Mouse (Mus musculus) C2C12 (cell line): ENCODE measurements around the gene Uts2r. TPM values are rescaled to one million over a fixed set of nuclear protein-coding genes. Genes with fewer than 3 reads are reported as not detected.

ENCODE experiments used
- H3K27me3 ChIP-seq: one replicate; pipeline ENCODE4 v1.6.1; 2011; ENCODE audit not compliant: control insufficient read depth, insufficient read depth, insufficient read length
- H3K36me3 ChIP-seq: one replicate; pipeline ENCODE4 v1.6.1; 2011; ENCODE audit not compliant: control insufficient read depth, insufficient read depth
- H3K4me3 ChIP-seq: one replicate; pipeline ENCODE4 v1.5.1; 2011; ENCODE audit warnings: mild to moderate bottlenecking, control low read depth; ENCODE audit not compliant: poor library complexity, insufficient read depth, severe bottlenecking
- H3K79me2 ChIP-seq: one replicate; pipeline ENCODE4 v1.6.1; 2011; ENCODE audit not compliant: control insufficient read depth, insufficient read depth
- H3K79me3 ChIP-seq: one replicate; pipeline ENCODE4 v1.6.1; 2011; ENCODE audit warnings: low read depth, control low read depth
- H3ac ChIP-seq: one replicate; pipeline ENCODE3; 2011; ENCODE audit warnings: low read depth; ENCODE audit not compliant: control insufficient read depth, insufficient read length
- CEBPB ChIP-seq: IDR thresholded peaks from one replicate; pipeline ENCODE4 v1.6.1; 2011; ENCODE audit warnings: low read depth, mild to moderate bottlenecking, control low read depth, moderate library complexity
- CTCF ChIP-seq: IDR thresholded peaks from one replicate; pipeline ENCODE4 v1.5.1; 2011; ENCODE audit not compliant: control insufficient read depth, insufficient read depth, insufficient read length
- FOSL1 ChIP-seq: IDR thresholded peaks from one replicate; pipeline ENCODE4 v1.8.0; 2011; ENCODE audit warnings: mild to moderate bottlenecking, low read length; ENCODE audit not compliant: poor library complexity, insufficient read depth, severe bottlenecking
- MAX ChIP-seq: IDR thresholded peaks from one replicate; pipeline ENCODE4 v1.6.1; 2011; ENCODE audit warnings: mild to moderate bottlenecking, control low read depth
- MYOD1 ChIP-seq: IDR thresholded peaks from one replicate; pipeline ENCODE4 v1.6.1; 2011; ENCODE audit warnings: low read depth; ENCODE audit not compliant: control insufficient read depth, insufficient read length
- MYOG ChIP-seq: IDR thresholded peaks from one replicate; pipeline ENCODE4 v1.6.1; 2011; ENCODE audit not compliant: control insufficient read depth, insufficient read length; ENCODE audit errors: extremely low read depth
- USF1 ChIP-seq: IDR thresholded peaks from one replicate; pipeline ENCODE4 v1.6.1; 2011; ENCODE audit warnings: low read depth, mild to moderate bottlenecking, control low read depth, moderate library complexity
- polyA plus RNA-seq: library from polyadenylated mRNA; unstranded; fragments of >200 nt; fragmentation: generic; extraction: Trizol; gene quantifications from one replicate; pipeline ENCODE4 v1.2.1, GENCODE M21; 2012; ENCODE audit warnings: missing spikeins

The Uts2r gene
- polyA plus RNA-seq, 1 experiment, result not detected

DNA sequence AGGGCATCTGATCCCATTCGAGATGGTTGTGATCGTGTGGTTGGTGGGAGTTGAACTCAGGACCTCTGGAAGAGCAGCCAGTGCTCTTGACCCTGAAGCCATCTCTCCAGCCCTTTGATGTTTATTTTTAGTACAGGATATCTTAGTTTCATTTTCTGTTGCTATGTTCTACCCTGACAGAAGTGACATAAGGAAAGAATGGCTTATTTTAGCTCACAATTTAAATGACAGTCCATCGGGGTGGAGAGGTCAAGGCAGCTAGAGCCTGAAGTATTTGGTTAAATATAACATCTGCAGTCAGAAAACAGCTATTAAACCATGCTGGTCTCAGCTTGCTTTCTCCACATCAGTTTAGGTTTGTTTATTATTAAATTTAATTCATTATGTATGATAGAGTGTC, 38.9 kb upstream of the Uts2r start:
- Histone ChIP-seq H3K4me3 (no peak overlapping the region), H3ac (no peak overlapping the region), H3K36me3 (no peaks in the 10 kb centered on the region), H3K79me3 (no peaks in the 10 kb centered on the region), H3K27me3 (no peaks in the 10 kb centered on the region), H3K79me2 (no peaks in the 10 kb centered on the region)
- TF ChIP-seq CEBPB (no peak), MYOG (no peak), CTCF (no peak)

DNA sequence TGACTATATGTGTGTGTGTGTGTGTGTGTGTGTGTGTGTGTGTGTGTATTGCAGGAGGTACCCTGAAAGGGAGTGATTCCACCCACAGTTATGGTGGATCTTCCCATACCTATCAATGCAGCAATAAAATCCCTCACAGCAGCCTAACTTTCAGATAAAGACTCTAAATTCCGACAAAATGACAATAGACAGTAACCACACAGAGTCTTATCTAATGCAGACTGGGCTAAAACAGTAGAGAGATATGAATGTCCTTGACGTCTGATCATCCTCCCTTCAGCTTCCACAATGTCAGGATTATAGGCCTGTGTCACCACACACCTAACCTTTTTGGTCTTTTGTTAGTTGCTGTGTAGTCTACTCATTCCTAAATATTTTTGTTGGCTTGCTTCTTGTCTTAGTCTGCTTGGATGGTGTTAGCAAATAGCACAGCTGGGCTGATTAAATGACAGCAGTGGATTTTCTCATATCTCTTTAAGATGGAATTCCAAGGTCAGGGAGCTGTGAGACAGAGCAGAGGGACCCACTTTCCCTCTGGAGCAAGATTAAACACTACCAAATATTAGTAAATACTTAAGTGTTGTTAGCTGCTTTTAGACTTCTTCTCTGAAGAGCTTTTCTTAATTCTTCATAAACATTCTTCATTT, 37.9 kb upstream of the Uts2r start:
- H3K79me3 ChIP-seq, result no peaks in the 10 kb centered on the region
- no peak overlapping the region for H3ac ChIP-seq
- H3K36me3 ChIP-seq, result no peaks in the 10 kb centered on the region
- no peaks in the 10 kb centered on the region for H3K27me3 ChIP-seq
- H3K79me2 ChIP-seq, result no peaks in the 10 kb centered on the region
- no peak overlapping the region for H3K4me3 ChIP-seq
- TF ChIP-seq FOSL1, result no peak

DNA sequence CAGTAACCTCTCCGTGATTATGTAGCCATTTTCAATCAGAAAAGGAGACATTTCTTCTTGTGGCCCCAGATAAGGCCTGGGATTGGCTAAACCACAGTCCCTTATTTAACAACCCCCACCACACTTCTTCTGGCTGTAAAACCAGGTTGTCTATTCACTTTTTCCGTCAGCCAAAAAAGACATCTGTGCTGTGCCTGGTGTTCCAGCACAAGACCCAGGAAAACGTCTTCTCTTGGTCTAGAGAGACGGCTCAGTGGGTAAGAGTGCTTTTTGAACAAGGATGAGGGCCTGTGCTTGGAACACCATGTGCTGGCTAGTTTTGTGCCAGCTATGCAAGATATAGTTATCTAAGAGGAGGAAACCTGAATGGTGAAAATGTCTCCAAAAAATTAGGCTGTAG, 36.6 kb upstream of the Uts2r start:
- no peak overlapping the region for H3ac ChIP-seq
- no peak overlapping the region for H3K4me3 ChIP-seq
- TF ChIP-seq MYOD1, result no peak
- no peak for TF ChIP-seq CTCF
- no peak for TF ChIP-seq CEBPB
- no peak for TF ChIP-seq FOSL1
- no peak for TF ChIP-seq USF1
- no peak for TF ChIP-seq MAX
- TF ChIP-seq MYOG, result no peak
- no peaks in the 10 kb centered on the region for H3K36me3 ChIP-seq
- no peaks in the 10 kb centered on the region for H3K79me2 ChIP-seq
- H3K79me3 ChIP-seq, result no peaks in the 10 kb centered on the region
- H3K27me3 ChIP-seq, result no peaks in the 10 kb centered on the region

DNA sequence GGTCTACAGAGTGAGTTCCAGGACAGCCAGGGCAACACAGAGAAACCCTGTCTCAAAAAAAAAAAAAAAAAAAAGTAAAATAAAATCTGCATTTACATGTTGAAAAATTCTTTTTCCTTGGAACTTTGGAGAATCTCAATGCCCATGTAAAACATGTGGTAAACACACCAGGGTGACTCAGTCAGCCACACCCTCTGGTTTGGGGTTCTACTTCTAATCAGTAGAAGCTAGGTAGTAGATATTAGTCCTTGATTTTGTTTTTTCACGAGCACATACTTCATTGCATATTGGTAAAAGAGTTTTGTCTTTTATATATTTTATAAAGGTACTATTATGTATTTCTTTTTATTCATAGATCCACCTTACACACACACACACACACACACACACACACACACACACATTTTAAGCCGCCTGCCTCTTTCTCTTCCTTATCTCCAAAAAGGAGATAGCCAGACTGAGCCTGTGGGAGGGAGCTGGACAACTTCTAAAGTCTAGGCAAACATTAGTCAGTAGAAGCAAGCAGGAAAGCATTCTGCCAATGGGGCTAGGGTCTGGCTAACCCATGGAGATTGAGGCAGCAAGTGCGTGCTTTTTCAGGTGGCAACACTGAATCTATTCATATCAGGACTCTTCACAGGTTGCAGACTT, 34.4 kb upstream of the Uts2r start:
- Histone ChIP-seq H3K79me2 (no peaks in the 10 kb centered on the region), H3ac (no peak overlapping the region), H3K36me3 (no peaks in the 10 kb centered on the region), H3K4me3 (no peak overlapping the region), H3K27me3 (no peaks in the 10 kb centered on the region), H3K79me3 (no peaks in the 10 kb centered on the region)
- TF ChIP-seq FOSL1 (no peak), CTCF (no peak), MYOG (no peak), USF1 (no peak), MAX (no peak), MYOD1 (no peak), CEBPB (no peak)

DNA sequence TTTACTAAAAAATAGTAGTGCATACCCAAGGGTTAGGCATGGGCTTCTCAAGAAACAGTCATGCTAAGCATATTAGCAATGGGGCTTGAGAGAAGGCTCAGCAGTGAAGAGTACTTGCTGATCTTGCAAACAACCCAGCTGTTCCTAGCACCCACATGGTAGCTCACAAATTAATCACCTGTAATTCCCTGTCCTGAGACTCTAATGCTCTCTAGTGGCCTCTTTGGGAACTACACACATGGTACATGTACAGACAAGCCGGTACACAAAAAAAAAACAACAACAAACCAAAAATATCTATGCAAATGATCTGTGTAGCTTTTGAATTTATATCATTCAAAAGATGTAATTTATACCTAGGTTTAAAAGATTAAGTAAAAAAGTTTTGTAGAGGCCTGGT, 33.7 kb upstream of the Uts2r start:
- H3K79me2 ChIP-seq, result no peaks in the 10 kb centered on the region

DNA sequence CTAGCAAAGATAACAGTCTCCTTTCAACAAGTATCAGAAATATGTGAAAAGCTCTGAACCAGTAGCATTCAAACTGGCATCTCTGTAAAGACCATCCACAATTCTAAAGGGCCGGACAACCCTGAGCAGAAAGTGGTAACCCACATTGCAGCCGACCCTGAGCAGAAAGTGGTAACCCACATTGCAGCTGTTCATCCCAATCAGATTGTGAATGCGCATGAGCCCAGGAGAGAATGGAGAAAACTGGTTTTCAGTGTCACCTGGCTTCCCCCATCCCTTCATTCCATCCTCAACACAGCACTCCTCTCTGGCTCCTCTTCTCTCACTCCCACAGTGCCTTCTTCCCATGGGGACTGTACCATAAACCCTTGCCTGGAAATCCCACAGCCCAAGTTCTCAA, 32.6 kb upstream of the Uts2r start:
- H3K27me3 ChIP-seq, result no peaks in the 10 kb centered on the region
- H3K79me3 ChIP-seq, result no peaks in the 10 kb centered on the region
- H3ac ChIP-seq, result no peak overlapping the region
- no peaks in the 10 kb centered on the region for H3K36me3 ChIP-seq
- no peak overlapping the region for H3K4me3 ChIP-seq
- peak; percentile 62 for TF ChIP-seq MYOD1
- TF ChIP-seq USF1, result no peak
- H3K79me2 ChIP-seq, result no peaks in the 10 kb centered on the region

More for the DNA sequence above, 33.7 kb upstream of the Uts2r start:
- Histone ChIP-seq H3ac (no peak overlapping the region), H3K4me3 (no peak overlapping the region), H3K36me3 (no peaks in the 10 kb centered on the region), H3K27me3 (no peaks in the 10 kb centered on the region), H3K79me3 (no peaks in the 10 kb centered on the region)
- TF ChIP-seq MYOG, result no peak
- no peak for TF ChIP-seq CTCF
- TF ChIP-seq FOSL1, result no peak
- TF ChIP-seq USF1, result no peak
- no peak for TF ChIP-seq MAX
- no peak for TF ChIP-seq CEBPB
- no peak for TF ChIP-seq MYOD1
